Mouse (Mus musculus) forelimb bud, embryonic 11.5 days (tissue): Measurements from ENCODE around the gene Hook1.
"Not testable (repeated sequence)": the region's sequence is repeated elsewhere in the genome, so short reads cannot be mapped to it uniquely, and the experiment has no call there.

Source experiments
- DNase-seq: peaks from one replicate; pipeline ENCODE4 v3.0.0-alpha.2; 2012; ENCODE audit warnings: low read depth, low spot score

Gene Hook1

GRCm38 (mm10) chr4:95966928-95967724, at the start of gene Hook1:
Gene Hook1 (plus strand): TSS chr4:95967240.
- peak; percentile 93 for DNase-seq

- no peak for DNase-seq
These were observed 49.3 kb upstream of the Hook1 start for GRCm38 (mm10) chr4:95917703-95918102.

GRCm38 (mm10) chr4:95920448-95920847, 46.6 kb upstream of the Hook1 start:
- no peak for DNase-seq

DNA sequence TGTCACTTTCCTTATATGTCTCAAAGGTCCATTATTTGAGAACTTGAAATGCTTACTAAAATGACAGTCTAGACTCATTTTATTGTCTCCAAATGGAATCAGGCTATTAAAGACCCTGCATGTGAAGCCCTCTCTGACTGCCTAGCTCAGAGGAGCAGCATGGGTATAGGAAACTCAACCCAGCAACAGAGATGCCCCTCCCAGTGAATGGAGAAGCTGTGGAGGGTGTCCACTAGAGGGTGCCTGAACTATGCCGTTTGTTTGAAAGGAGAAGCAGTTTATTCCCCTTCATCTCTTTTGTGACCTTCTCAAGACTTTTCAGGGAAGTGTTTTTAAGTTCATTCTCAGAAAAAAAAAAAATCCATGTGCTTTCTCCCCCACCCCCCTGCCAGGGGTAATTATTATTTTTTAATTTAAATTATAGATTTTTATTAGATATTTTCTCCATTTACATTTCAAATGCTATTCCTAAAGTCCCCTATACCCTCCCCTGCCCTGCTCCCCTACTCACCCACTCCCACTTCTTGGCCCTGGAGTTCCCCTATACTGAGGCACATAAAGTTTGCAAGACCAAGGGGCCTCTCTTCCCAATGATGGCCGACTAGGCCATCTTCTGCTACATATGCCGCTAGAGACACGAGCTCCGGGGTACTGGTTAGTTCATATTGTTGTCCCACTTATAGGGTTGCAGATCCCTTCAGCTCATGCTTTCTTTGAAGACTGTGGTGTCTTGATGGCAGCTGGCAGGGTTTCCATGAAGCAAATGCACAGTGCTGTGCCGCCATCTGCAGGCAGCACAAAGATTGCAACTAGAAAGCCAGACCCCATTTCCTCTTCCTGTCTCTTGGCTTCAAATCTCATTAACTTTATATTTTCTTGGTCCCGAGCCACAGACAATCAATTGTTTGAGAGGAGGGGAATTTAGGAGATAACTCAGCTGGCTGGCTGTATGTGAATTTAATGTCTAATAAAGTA, 42.5 kb upstream of the Hook1 start:
- DNase-seq = peak; percentile 82

- DNase-seq = no peak
These were observed 38.2 kb upstream of the Hook1 start for GRCm38 (mm10) chr4:95928846-95929245.

DNA sequence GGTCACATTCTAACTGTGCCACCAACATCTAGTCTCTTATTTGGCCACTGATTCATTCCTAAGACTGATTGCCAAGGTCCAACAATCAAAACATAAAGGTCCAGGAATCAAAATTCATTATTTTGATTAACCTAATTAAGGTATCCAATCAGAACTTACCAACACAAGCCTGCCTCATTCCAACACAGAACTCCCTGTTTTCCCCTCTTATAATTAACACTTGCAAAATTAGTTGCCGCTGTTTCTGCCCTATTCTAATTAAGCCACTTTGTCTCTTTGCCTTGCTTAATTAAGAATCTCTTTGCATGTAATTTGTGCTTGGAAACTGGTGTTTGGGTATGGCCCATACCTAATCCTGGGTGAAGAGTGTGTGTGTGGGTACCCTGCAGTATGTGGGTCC, 37.1 kb upstream of the Hook1 start:
- DNase-seq = no peak

- DNase-seq = no peak
These were observed 35.7 kb upstream of the Hook1 start for GRCm38 (mm10) chr4:95931331-95931730.

GRCm38 (mm10) chr4:95933801-95934356, 33.2 kb upstream of the Hook1 start:
- DNase-seq = no peak

GRCm38 (mm10) chr4:95934384-95935035, 32.5 kb upstream of the Hook1 start:
- DNase-seq = no peak

- no peak for DNase-seq
These were observed 28.3 kb upstream of the Hook1 start for GRCm38 (mm10) chr4:95938701-95939100.

DNA sequence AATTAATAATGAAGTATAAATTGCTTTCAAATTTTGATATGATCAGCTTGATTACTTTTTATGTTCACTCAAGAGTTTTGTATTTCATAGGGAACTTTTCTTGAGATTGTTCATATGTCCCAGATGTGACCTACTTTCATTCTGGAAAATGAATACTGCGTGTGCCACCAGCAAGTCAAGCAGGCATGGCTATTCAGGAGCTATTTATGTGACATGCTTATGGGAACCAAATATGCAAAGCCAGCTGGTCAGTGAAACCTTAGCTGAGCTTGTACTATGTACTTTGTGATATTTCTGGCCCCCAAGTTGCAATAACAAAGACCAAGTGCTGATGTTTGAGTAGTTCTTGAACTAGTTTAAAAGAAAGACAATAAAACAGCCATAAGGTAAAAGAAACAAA, 19.1 kb upstream of the Hook1 start:
- no peak for DNase-seq

GRCm38 (mm10) chr4:95953328-95953727, 13.7 kb upstream of the Hook1 start:
- DNase-seq = no peak

DNA sequence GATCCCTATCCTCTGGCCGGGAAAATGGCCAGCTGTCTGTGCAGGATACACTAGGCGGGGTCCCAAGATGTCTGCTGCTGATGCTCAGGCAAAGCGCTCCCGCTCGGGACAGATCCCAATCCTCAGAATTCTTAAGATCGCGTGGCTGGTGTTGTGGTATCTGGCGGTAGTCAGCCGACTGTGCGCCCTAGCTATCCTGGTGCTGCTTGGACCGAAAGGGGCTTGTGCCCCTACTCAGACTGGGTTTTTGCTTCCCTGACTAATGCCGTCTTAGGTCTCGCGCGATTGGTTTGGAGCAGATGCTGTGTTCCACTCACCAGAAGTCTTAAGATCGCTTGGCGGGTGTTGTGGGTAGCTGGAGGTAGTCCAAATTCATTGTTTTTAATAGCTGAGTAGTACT, 15.2 kb downstream of the Hook1 start:
- not testable (repeated sequence) for DNase-seq

GRCm38 (mm10) chr4:96016875-96017274, 49.8 kb downstream of the Hook1 start:
- DNase-seq = no peak

DNA sequence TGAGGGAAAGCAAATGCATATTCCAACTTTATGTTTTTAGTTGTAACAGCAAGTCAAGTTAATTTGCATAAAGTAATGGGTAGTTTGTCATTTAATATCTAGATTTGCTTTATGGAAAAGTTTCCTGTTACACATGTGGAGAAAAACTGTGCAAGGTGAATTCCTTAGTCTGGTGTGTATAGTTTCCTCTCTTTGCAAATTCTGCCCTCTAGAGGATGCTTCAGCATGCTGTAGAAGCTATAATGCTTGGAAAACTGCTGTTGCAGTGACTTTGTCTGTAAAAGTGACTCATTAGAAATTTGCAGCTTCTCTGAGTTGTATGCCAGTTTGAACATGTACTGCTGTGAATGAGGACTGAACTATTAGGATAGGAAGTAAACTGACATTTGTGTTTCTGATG, 55.8 kb downstream of the Hook1 start:
- peak; percentile 2 for DNase-seq

GRCm38 (mm10) chr4:96028412-96028811, 61.4 kb downstream of the Hook1 start:
- no peak for DNase-seq

DNA sequence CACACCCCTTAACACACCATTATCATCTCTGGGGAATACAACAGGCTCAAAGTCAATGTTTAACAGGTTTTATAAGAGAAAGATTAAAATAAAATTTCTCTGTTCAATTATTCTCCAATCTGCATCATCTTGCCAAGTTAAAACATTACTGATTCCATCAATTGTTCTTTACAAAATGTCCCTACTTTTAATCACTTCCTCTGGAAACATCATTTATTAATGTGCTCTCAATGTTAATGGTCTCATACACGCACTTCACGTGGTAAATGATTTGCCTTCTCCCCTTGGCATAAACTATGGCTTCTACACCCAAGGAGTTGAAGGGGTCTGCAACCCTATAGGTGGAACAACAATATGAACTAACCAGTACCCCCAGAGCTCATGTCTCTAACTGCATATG, 93.1 kb downstream of the Hook1 start:
- DNase-seq = no peak

DNA sequence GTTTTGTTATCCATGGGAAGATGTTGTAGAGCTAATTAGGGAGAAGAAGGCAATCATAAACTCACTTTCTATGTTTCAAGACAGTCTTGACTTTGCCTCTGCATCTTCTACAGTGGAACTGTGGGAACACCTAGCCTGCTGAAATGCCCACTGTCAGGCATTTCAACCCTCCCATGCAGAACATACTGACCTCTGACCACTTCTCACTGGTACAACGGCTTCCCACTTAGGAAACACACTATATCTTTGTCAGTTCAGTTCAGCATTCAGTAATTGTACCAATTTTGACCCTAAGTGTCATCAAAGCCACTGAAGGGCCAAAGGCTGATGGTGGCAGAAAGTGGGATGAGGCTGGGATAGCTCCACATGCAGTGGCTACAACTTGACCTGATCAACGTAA, 95.0 kb downstream of the Hook1 start:
- DNase-seq = no peak
